Mouse (Mus musculus) liver, embryonic 14.5 days (tissue): ENCODE results near the gene Supt5.

Source experiments
- CTCF ChIP-seq: IDR thresholded peaks from 2 replicates; pipeline ENCODE4 v1.5.1; 2016; ENCODE audit warnings: antibody characterized with exemption, low read depth, control low read depth
- EP300 ChIP-seq: IDR thresholded peaks from 2 replicates; pipeline ENCODE4 v1.6.1; 2016; ENCODE audit warnings: antibody characterized with exemption, low read depth

DNA sequence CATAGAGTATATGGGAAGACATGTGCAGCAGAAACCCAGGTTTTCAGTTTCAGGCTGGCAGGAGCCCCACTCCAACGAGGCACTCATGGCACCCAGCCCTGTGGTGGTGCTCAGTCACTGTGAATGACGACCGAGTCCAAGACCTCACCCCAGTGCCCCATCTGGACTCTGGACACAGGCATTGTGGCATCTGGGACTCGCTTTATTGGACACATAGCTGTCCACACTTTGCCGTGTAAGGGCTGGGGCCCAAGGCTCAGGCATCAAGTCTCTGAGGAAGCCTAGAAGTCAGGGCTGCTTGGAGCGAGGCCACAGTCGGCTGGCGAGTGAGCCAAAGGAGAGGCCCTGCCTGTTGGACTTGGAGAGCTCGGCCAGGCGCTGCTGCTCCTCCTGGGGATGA, 32.9 kb downstream of the Supt5 start:
- TF ChIP-seq CTCF (no peak), EP300 (no peak)
